Mouse (Mus musculus) testis, adult 2 months (tissue): ENCODE results near the gene Pnpla1.

Experiments
- CTCF ChIP-seq: fragments of 200-500 bp; IDR thresholded peaks from 2 replicates; pipeline ENCODE4 v1.5.1; 2012; ENCODE audit warnings: low read depth, mild to moderate bottlenecking, inconsistent platforms, low read length, moderate library complexity; ENCODE audit not compliant: control insufficient read depth, insufficient read depth, insufficient replicate concordance
- POLR2A ChIP-seq: fragments of 200-500 bp; IDR thresholded peaks from 2 replicates; pipeline ENCODE4 v1.6.1; 2012; ENCODE audit warnings: low read depth, mild to moderate bottlenecking, inconsistent platforms, low read length, moderate library complexity; ENCODE audit not compliant: control insufficient read depth

GRCm38 (mm10) chr17:28907959-28908358 is 49.7 kb downstream of the Pnpla1 start:
- TF ChIP-seq POLR2A = no peak
- TF ChIP-seq CTCF = no peak
